Mouse (Mus musculus) heart, embryonic 16.5 days (tissue): ENCODE results near the gene Fkbp10. TPM values are rescaled to one million over a fixed set of nuclear protein-coding genes. Genes with fewer than 3 reads are reported as not detected.

Experiments used
- ATAC-seq: fragments of 200-750 bp; cut with Nextera tagmentation; replicated peaks from 2 replicates; pipeline ENCODE4 v1.8.0; 2017; ENCODE audit warnings: moderate number of reproducible peaks; ENCODE audit not compliant: insufficient read depth, low FRiP score; ENCODE audit errors: extremely low read depth
- H3K27ac ChIP-seq: fragments of 300-500 bp; sonication (generic); 2 replicates; pipeline ENCODE4 v1.5.1; 2014; ENCODE audit warnings: mild to moderate bottlenecking, low read length, control low read depth, moderate library complexity
- H3K27me3 ChIP-seq: fragments of 300-500 bp; sonication (generic); 2 replicates; pipeline ENCODE4 v1.6.1; 2014; ENCODE audit warnings: low read length, mixed read lengths; ENCODE audit not compliant: control insufficient read depth, insufficient read depth
- H3K36me3 ChIP-seq: fragments of 300-500 bp; sonication (generic); 2 replicates; pipeline ENCODE4 v1.6.1; 2014; ENCODE audit not compliant: control insufficient read depth, insufficient read depth
- H3K4me1 ChIP-seq: fragments of 300-500 bp; sonication (generic); 2 replicates; pipeline ENCODE4 v1.6.1; 2014; ENCODE audit warnings: low read length, mixed read lengths; ENCODE audit not compliant: control insufficient read depth, insufficient read depth
- H3K4me2 ChIP-seq: fragments of 300-500 bp; sonication (generic); 2 replicates; pipeline ENCODE4 v1.6.1; 2014; ENCODE audit warnings: low read depth, mild to moderate bottlenecking, control low read depth, low read length
- H3K4me3 ChIP-seq: fragments of 300-500 bp; sonication (generic); 2 replicates; pipeline ENCODE4 v1.5.1; 2014; ENCODE audit warnings: mild to moderate bottlenecking, control low read depth, low read length
- H3K9ac ChIP-seq: fragments of 300-500 bp; sonication (generic); 2 replicates; pipeline ENCODE4 v1.6.1; 2014; ENCODE audit warnings: low read length, control low read depth
- H3K9me3 ChIP-seq: fragments of 300-500 bp; sonication (generic); replicated peaks from 2 replicates; pipeline ENCODE4 v1.6.1; 2016; ENCODE audit warnings: low read length; ENCODE audit not compliant: control insufficient read depth
- WGBS: fragments of 180-500 bp; shearing (Covaris S2); extraction: QIAGEN DNeasy Blood & Tissue Kit; methylation state at CpG from one replicate; pipeline ENCODE4 v1.1.7; 2014; 5-methylcytosine and 5-hydroxymethylcytosine counted together
- polyA plus RNA-seq: library from polyadenylated mRNA; unstranded; fragments of >200 nt; fragmentation: Nextera tagmentation; extraction: Ambion mirVana; gene quantifications from 2 replicates; pipeline ENCODE4 v1.2.1, GENCODE M21; 2015

The Fkbp10 gene
- polyA plus RNA-seq, 1 experiment from 2014 or later = 89.4 TPM

GRCm38 (mm10) chr11:100397600-100398389, 17.7 kb upstream of the Fkbp10 start, which contains the start of gene Jup:
Gene Jup (minus strand): TSS chr11:100397763.
- 2% methylated on average over 37 of the region's 37 CpGs for WGBS
- Histone ChIP-seq H3K27ac (peak within 1 kb of the TSS; percentile 89), H3K9me3 (no peaks in the 10 kb centered on the region), H3K4me3 (peak within 1 kb of the TSS; percentile 76), H3K9ac (peak within 1 kb of the TSS; percentile 88), H3K36me3 (no peaks in the 10 kb centered on the region), H3K27me3 (no peaks in the 10 kb centered on the region), H3K4me1 (peaks cover 67% of the 10 kb centered on the region), H3K4me2 (peak within 1 kb of the TSS; percentile 81)
- peak; percentile 95 for ATAC-seq

- Histone ChIP-seq H3K4me3 (no peak overlapping the region), H3K27ac (no peak overlapping the region), H3K4me2 (no peak overlapping the region)
Measured at GRCm38 (mm10) chr11:100398517-100398916, 17.0 kb upstream of the Fkbp10 start.

GRCm38 (mm10) chr11:100399320-100399719, 16.2 kb upstream of the Fkbp10 start:
- H3K36me3 ChIP-seq = no peaks in the 10 kb centered on the region
- WGBS = 64% methylated on average over 9 of the region's 9 CpGs
- no peaks in the 10 kb centered on the region for H3K9me3 ChIP-seq
- no peaks in the 10 kb centered on the region for H3K27me3 ChIP-seq
- H3K4me2 ChIP-seq = no peak overlapping the region
- H3K9ac ChIP-seq = no peak overlapping the region
- no peak for ATAC-seq
- 0 out of 2 replicates have a peak overlapping the region, but pooled peaks have one; percentile 17 for H3K27ac ChIP-seq
- peaks cover 67% of the 10 kb centered on the region for H3K4me1 ChIP-seq
- H3K4me3 ChIP-seq = no peak overlapping the region

More at GRCm38 (mm10) chr11:100398517-100398916, 17.0 kb upstream of the Fkbp10 start:
- H3K36me3 ChIP-seq = no peaks in the 10 kb centered on the region
- H3K9me3 ChIP-seq = no peaks in the 10 kb centered on the region
- H3K9ac ChIP-seq = no peak overlapping the region
- WGBS = 90% methylated on average over 7 of the region's 7 CpGs
- H3K27me3 ChIP-seq = no peaks in the 10 kb centered on the region
- H3K4me1 ChIP-seq = peaks cover 67% of the 10 kb centered on the region
- no peak for ATAC-seq

DNA sequence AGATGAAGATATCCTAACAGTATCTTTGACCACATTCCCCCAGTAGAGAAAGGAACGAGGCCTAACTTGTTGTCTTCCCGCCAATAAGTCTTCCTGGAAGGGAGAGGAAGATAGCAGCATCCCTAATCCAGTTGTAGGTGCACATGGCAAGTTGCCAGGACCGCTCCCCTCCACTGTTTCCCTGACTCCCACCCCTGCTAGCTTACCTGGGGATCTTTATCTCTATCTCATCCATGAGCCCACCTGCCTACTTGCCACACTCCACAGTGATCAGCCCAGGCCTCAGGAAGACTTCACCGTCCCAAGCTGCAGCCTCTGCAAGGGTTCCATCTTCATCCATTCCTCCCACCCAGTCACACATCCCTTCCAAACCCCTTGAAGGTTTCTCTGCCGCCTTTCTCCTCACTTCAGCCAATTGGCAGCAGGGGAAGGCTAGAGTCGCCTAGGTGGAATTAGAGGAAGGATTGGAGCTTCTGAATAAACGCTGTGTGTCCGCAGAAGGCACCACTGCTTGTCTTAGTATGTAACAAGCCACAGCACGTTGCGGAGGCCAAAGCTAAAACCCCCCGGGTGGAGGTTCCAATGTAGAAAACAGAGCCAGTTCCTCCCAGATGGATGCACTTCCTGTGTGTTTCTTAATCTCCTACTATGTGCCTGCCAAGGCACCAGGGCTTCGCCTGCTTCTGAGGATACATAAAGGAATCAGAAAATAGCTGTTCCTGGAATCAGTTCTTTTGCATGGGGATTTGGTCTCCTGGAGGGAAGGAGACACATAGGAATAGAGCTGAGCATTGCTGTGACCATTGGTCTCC, 15.6 kb upstream of the Fkbp10 start:
- WGBS = 69% methylated on average over 12 of the region's 12 CpGs
- Histone ChIP-seq H3K27ac (peak overlapping the region; percentile 53), H3K27me3 (no peaks in the 10 kb centered on the region), H3K4me2 (no peak overlapping the region), H3K4me3 (no peak overlapping the region), H3K36me3 (no peaks in the 10 kb centered on the region), H3K9me3 (no peaks in the 10 kb centered on the region), H3K4me1 (peaks cover 61% of the 10 kb centered on the region), H3K9ac (no peak overlapping the region)
- ATAC-seq = no peak

GRCm38 (mm10) chr11:100400842-100401241, 14.7 kb upstream of the Fkbp10 start:
- H3K9ac ChIP-seq = no peak overlapping the region
- H3K27me3 ChIP-seq = no peaks in the 10 kb centered on the region
- H3K4me3 ChIP-seq = no peak overlapping the region
- H3K4me2 ChIP-seq = no peak overlapping the region
- 52% methylated on average over 6 of the region's 6 CpGs for WGBS
- H3K27ac ChIP-seq = peak overlapping the region; percentile 95
- H3K9me3 ChIP-seq = no peaks in the 10 kb centered on the region
- H3K36me3 ChIP-seq = no peaks in the 10 kb centered on the region
- no peak for ATAC-seq
- peaks cover 55% of the 10 kb centered on the region for H3K4me1 ChIP-seq

DNA sequence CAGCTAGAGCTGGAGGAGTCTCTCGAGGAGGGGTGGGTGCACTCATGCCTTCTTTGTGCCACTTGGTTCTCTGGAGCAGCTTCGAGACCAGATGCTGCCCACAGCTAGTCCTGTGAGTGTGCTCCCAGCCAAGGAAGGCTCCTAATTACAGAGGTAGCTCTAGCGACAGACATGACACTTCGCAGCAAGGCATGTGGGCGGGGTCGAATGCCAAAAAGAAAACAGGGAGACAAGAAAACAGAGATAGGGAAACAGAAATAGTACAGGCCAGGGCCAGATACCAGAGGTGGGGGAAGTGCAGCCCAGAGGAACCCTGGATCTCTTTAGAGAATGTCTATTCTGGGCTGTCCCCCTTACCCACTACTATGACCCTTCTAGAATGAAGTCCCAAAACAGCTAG, 13.3 kb upstream of the Fkbp10 start:
- Histone ChIP-seq H3K4me2 (peak overlapping the region; percentile 48), H3K36me3 (no peaks in the 10 kb centered on the region), H3K4me3 (peak overlapping the region; percentile 13; the same call in 1 of the 2 replicates), H3K9me3 (no peaks in the 10 kb centered on the region), H3K4me1 (peaks cover 50% of the 10 kb centered on the region), H3K9ac (peak overlapping the region; percentile 47), H3K27ac (peak overlapping the region; percentile 95), H3K27me3 (no peaks in the 10 kb centered on the region)
- WGBS = 10% methylated on average over 6 of the region's 6 CpGs
- ATAC-seq = peak; percentile 46

GRCm38 (mm10) chr11:100402682-100403081, 12.8 kb upstream of the Fkbp10 start:
- no peaks in the 10 kb centered on the region for H3K9me3 ChIP-seq
- H3K36me3 ChIP-seq = no peaks in the 10 kb centered on the region
- H3K27ac ChIP-seq = peak overlapping the region; percentile 95
- H3K4me2 ChIP-seq = peak overlapping the region; percentile 34
- H3K4me1 ChIP-seq = peaks cover 50% of the 10 kb centered on the region
- H3K4me3 ChIP-seq = no peak overlapping the region
- no peaks in the 10 kb centered on the region for H3K27me3 ChIP-seq
- no peak for ATAC-seq
- peak overlapping the region; percentile 16 for H3K9ac ChIP-seq
- WGBS = 39% methylated on average over 2 of the region's 2 CpGs

- H3K27me3 ChIP-seq = no peaks in the 10 kb centered on the region
- H3K27ac ChIP-seq = peak overlapping the region; percentile 95
- peaks cover 53% of the 10 kb centered on the region for H3K4me1 ChIP-seq
- H3K4me3 ChIP-seq = no peak overlapping the region
- WGBS = 24% methylated on average over 10 of the region's 10 CpGs
- ATAC-seq = peak; percentile 52
- H3K9me3 ChIP-seq = no peaks in the 10 kb centered on the region
- peak overlapping the region; percentile 14 for H3K4me2 ChIP-seq
- H3K36me3 ChIP-seq = peaks cover 2% of the 10 kb centered on the region; the same call in 1 of the 2 replicates
- peak overlapping the region; percentile 9 for H3K9ac ChIP-seq
Measured at GRCm38 (mm10) chr11:100403445-100404134, 11.9 kb upstream of the Fkbp10 start.
